Mouse (Mus musculus) heart, postnatal 14 days (tissue): ENCODE measurements at regions not wholly inside any gene's neighbourhood (a gene's known extent, or its start where the extent isn't known, plus 50 kb on each side); places are given as distances from the start of the nearest gene placed in this dataset.
A peak's percentile ranks its signal among the peaks of the same experiment; 100 is the strongest.

Experiments used
- DNase-seq, 2 experiments: peaks; one replicate each; pipeline ENCODE4 v3.0.0; 2021 to 2022
- intact Hi-C: fragments of 180-260 bp; cut with DNase I; formaldehyde crosslinking; loops from one replicate; pipeline ENCODE4 v1.15.1; 2025

- intact Hi-C loops = no loop called here
- DNase-seq = peak in 1 of 2 experiments; percentile 10
Measured at GRCm38 (mm10) chr13:90823877-90824276, 81.3 kb downstream of the Atp6ap1l start.

GRCm38 (mm10) chr13:90821898-90822297, 83.3 kb downstream of the Atp6ap1l start:
- no peak for DNase-seq
- intact Hi-C loops = no loop called here

GRCm38 (mm10) chr13:90820453-90820852, 84.7 kb downstream of the Atp6ap1l start:
- intact Hi-C loops = no loop called here
- no peak for DNase-seq

- intact Hi-C loops = no loop called here
- DNase-seq = no peak
Measured at GRCm38 (mm10) chr13:90819934-90820333, 85.2 kb downstream of the Atp6ap1l start.

- intact Hi-C loops = no loop called here
- no peak for DNase-seq
Measured at GRCm38 (mm10) chr13:90814174-90814865, 90.8 kb downstream of the Atp6ap1l start.

- intact Hi-C loops = no loop called here
- no peak for DNase-seq
Measured at GRCm38 (mm10) chr13:90810011-90810410, 95.1 kb downstream of the Atp6ap1l start.

- intact Hi-C loops = no loop called here
- no peak for DNase-seq
Measured at GRCm38 (mm10) chr13:90799641-90800040, 105.5 kb downstream of the Atp6ap1l start.

GRCm38 (mm10) chr13:90798791-90799542, 106.2 kb downstream of the Atp6ap1l start:
- DNase-seq = no peak
- intact Hi-C loops = no loop called here

- intact Hi-C loops = no loop called here
- DNase-seq = no peak
Measured at GRCm38 (mm10) chr13:90798381-90798780, 106.8 kb downstream of the Atp6ap1l start.

GRCm38 (mm10) chr13:90797209-90797608, 107.9 kb downstream of the Atp6ap1l start:
- DNase-seq = no peak
- intact Hi-C loops = no loop called here

- intact Hi-C loops = no loop called here
- no peak for DNase-seq
Measured at GRCm38 (mm10) chr13:90796809-90797208, 108.3 kb downstream of the Atp6ap1l start.

GRCm38 (mm10) chr13:90782435-90782834, 122.7 kb downstream of the Atp6ap1l start:
- no peak for DNase-seq
- intact Hi-C loops = no loop called here

GRCm38 (mm10) chr13:90781974-90782373, 123.2 kb downstream of the Atp6ap1l start:
- DNase-seq = no peak
- intact Hi-C loops = no loop called here

GRCm38 (mm10) chr13:90777952-90778298, 127.2 kb downstream of the Atp6ap1l start:
- no peak for DNase-seq
- intact Hi-C loops = no loop called here

GRCm38 (mm10) chr13:90777123-90777951, 127.8 kb downstream of the Atp6ap1l start:
- intact Hi-C loops = no loop called here
- DNase-seq = no peak

- intact Hi-C loops = no loop called here
- DNase-seq = no peak
Measured at GRCm38 (mm10) chr13:90762154-90762553, 143.0 kb downstream of the Atp6ap1l start.

- DNase-seq = no peak
- intact Hi-C loops = no loop called here
Measured at GRCm38 (mm10) chr13:90760516-90761050, 144.6 kb downstream of the Atp6ap1l start.

- intact Hi-C loops = no loop called here
- DNase-seq = no peak
Measured at GRCm38 (mm10) chr13:90754451-90754850, 150.7 kb downstream of the Atp6ap1l start.

GRCm38 (mm10) chr13:90749741-90750140, 155.4 kb downstream of the Atp6ap1l start:
- no peak for DNase-seq
- intact Hi-C loops = no loop called here

- peak; percentile 8 to 14 for DNase-seq
- intact Hi-C loops = no loop called here
Measured at GRCm38 (mm10) chr13:90745063-90745462, 160.1 kb downstream of the Atp6ap1l start.
